Mouse (Mus musculus) myocyte (in vitro differentiated cells): ENCODE results near the gene Exosc5. TPM values are rescaled to one million over a fixed set of nuclear protein-coding genes. Genes with fewer than 3 reads are reported as not detected.

Experiments used
- H3K27me3 ChIP-seq: one replicate; pipeline ENCODE4 v1.6.1; 2011; ENCODE audit not compliant: control insufficient read depth, insufficient read depth, insufficient read length
- H3K36me3 ChIP-seq: one replicate; pipeline ENCODE4 v1.6.1; 2011; ENCODE audit not compliant: control insufficient read depth, insufficient read depth
- H3K4me2 ChIP-seq: one replicate; pipeline ENCODE4 v1.6.1; 2011; ENCODE audit warnings: low read depth, control low read depth
- H3K4me3 ChIP-seq: one replicate; pipeline ENCODE4 v1.5.1; 2011; ENCODE audit warnings: mild to moderate bottlenecking, control low read depth, moderate library complexity
- H3K79me2 ChIP-seq: one replicate; pipeline ENCODE4 v1.6.1; 2011; ENCODE audit not compliant: control insufficient read depth, insufficient read depth
- H3ac ChIP-seq: one replicate; pipeline ENCODE4 v1.6.1; 2011; ENCODE audit not compliant: control insufficient read depth, insufficient read length
- CEBPB ChIP-seq: IDR thresholded peaks from 2 replicates; pipeline ENCODE4 v1.6.1; 2011; ENCODE audit warnings: mild to moderate bottlenecking, moderate library complexity; ENCODE audit not compliant: poor library complexity, insufficient read depth, severe bottlenecking
- E2F4 ChIP-seq: IDR thresholded peaks from one replicate; pipeline ENCODE4 v1.6.1; 2011; ENCODE audit warnings: mild to moderate bottlenecking, control low read depth, moderate library complexity; ENCODE audit not compliant: insufficient read depth
- MAX ChIP-seq: IDR thresholded peaks from one replicate; pipeline ENCODE4 v1.6.1; 2011; ENCODE audit warnings: low read depth, mild to moderate bottlenecking, control low read depth
- MYOD1 ChIP-seq, 3 experiments: IDR thresholded peaks; one replicate each; pipeline ENCODE4 v1.6.1; 2011; ENCODE audit warnings: control low read depth in 2 of 3, low read depth in 2 of 3, mild to moderate bottlenecking in 2 of 3, moderate library complexity in 1 of 3; ENCODE audit not compliant: insufficient read length in 2 of 3, control insufficient read depth in 1 of 3
- MYOG ChIP-seq, 3 experiments: IDR thresholded peaks; one replicate each; pipeline ENCODE4 v1.6.1; 2011; ENCODE audit warnings: control low read depth in 2 of 3, low read depth in 2 of 3, mild to moderate bottlenecking in 2 of 3; ENCODE audit not compliant: insufficient read length in 2 of 3, control insufficient read depth in 1 of 3, insufficient read depth in 1 of 3
- POLR2A ChIP-seq: IDR thresholded peaks from one replicate; pipeline ENCODE4 v1.6.1; 2011; ENCODE audit warnings: low read depth, mild to moderate bottlenecking, control low read depth, moderate library complexity; ENCODE audit not compliant: insufficient read length
- POLR2AphosphoS2 ChIP-seq: IDR thresholded peaks from one replicate; pipeline ENCODE4 v1.6.1; 2011; ENCODE audit warnings: low read depth, control low read depth; ENCODE audit not compliant: insufficient read length
- REST ChIP-seq: IDR thresholded peaks from one replicate; pipeline ENCODE4 v1.6.1; 2011; ENCODE audit warnings: mild to moderate bottlenecking, control low read depth, moderate library complexity; ENCODE audit not compliant: insufficient read depth, insufficient read length
- SRF ChIP-seq: IDR thresholded peaks from one replicate; pipeline ENCODE4 v1.6.1; 2011; ENCODE audit warnings: low read depth; ENCODE audit not compliant: control insufficient read depth, insufficient read length
- TCF12 ChIP-seq: IDR thresholded peaks from one replicate; pipeline ENCODE4 v1.6.1; 2011; ENCODE audit warnings: mild to moderate bottlenecking, control low read depth; ENCODE audit not compliant: poor library complexity, insufficient read depth, severe bottlenecking
- TCF3 ChIP-seq: IDR thresholded peaks from one replicate; pipeline ENCODE4 v1.6.1; 2011; ENCODE audit warnings: low read depth, control low read depth; ENCODE audit not compliant: insufficient read length
- USF1 ChIP-seq: IDR thresholded peaks from one replicate; pipeline ENCODE4 v1.6.1; 2011; ENCODE audit warnings: low read depth, mild to moderate bottlenecking, control low read depth, moderate library complexity
- polyA plus RNA-seq: library from polyadenylated mRNA; unstranded; fragments of >200 nt; fragmentation: generic; extraction: Trizol; gene quantifications from one replicate; pipeline ENCODE4 v1.2.1, GENCODE M21; 2012; ENCODE audit warnings: missing spikeins

The Exosc5 gene
- polyA plus RNA-seq, 1 experiment = 43.5 TPM

- Histone ChIP-seq H3K4me3 (no peak overlapping the region), H3K79me2 (no peaks in the 10 kb centered on the region), H3K27me3 (no peaks in the 10 kb centered on the region), H3K36me3 (peaks cover 11% of the 10 kb centered on the region), H3K4me2 (peak overlapping the region; percentile 78), H3ac (no peak overlapping the region)
- peak; percentile 28 for TF ChIP-seq POLR2A
- peak; percentile 94 for TF ChIP-seq POLR2AphosphoS2
- TF ChIP-seq E2F4 = no peak
Observed at GRCm38 (mm10) chr7:25710519-25711130, 51.7 kb downstream of the Exosc5 start.

GRCm38 (mm10) chr7:25711165-25711564 lies 52.2 kb downstream of the Exosc5 start:
- Histone ChIP-seq H3ac (no peak overlapping the region), H3K79me2 (no peaks in the 10 kb centered on the region), H3K27me3 (no peaks in the 10 kb centered on the region), H3K4me2 (peak overlapping the region; percentile 78), H3K4me3 (no peak overlapping the region), H3K36me3 (peaks cover 11% of the 10 kb centered on the region)
- TF ChIP-seq POLR2AphosphoS2 (peak; percentile 77), CEBPB (no peak), MYOD1 (IDR thresholded peaks at IDR 0.05; ENCODE audit: control insufficient read depth in 1 of 3, insufficient read length in 2 of 3, low read depth in 2 of 3) (peak in 1 of 3 experiments; percentile 18)

- peaks cover 2% of the 10 kb centered on the region for H3K79me2 ChIP-seq
- H3ac ChIP-seq = no peak overlapping the region
- peak; percentile 18 for TF ChIP-seq POLR2A
- peak; percentile 82 for TF ChIP-seq TCF12
- TF ChIP-seq MYOD1 (IDR thresholded peaks at IDR 0.05; ENCODE audit: control insufficient read depth in 1 of 3, insufficient read length in 2 of 3, low read depth in 2 of 3) = peak in 2 of 3 experiments; percentile 64 to 87
- peak; percentile 61 for TF ChIP-seq TCF3
- TF ChIP-seq MYOG (IDR thresholded peaks at IDR 0.05; ENCODE audit: control insufficient read depth in 1 of 3, insufficient read depth in 1 of 3, insufficient read length in 2 of 3, low read depth in 2 of 3) = peak in 2 of 3 experiments; percentile 50 to 81
- no peak for TF ChIP-seq REST
- TF ChIP-seq MAX = peak; percentile 26
- 0 out of 2 replicates have a peak, but pooled peaks have one; percentile 3 for TF ChIP-seq CEBPB
- TF ChIP-seq POLR2AphosphoS2 = no peak
- TF ChIP-seq E2F4 = no peak
- no peak for TF ChIP-seq USF1
- peak overlapping the region; percentile 78 for H3K4me2 ChIP-seq
- peaks cover 11% of the 10 kb centered on the region for H3K36me3 ChIP-seq
- no peaks in the 10 kb centered on the region for H3K27me3 ChIP-seq
- H3K4me3 ChIP-seq = no peak overlapping the region
Observed at GRCm38 (mm10) chr7:25711731-25712197, 52.8 kb downstream of the Exosc5 start.

- TF ChIP-seq USF1 = no peak
- TF ChIP-seq MAX = no peak
- no peak for TF ChIP-seq MYOD1 (IDR thresholded peaks at IDR 0.05; ENCODE audit: control insufficient read depth in 1 of 3, insufficient read length in 2 of 3, low read depth in 2 of 3)
- TF ChIP-seq MYOG (IDR thresholded peaks at IDR 0.05; ENCODE audit: control insufficient read depth in 1 of 3, insufficient read depth in 1 of 3, insufficient read length in 2 of 3, low read depth in 2 of 3) = no peak
- no peak for TF ChIP-seq REST
- TF ChIP-seq TCF12 = no peak
- no peak for TF ChIP-seq SRF
- TF ChIP-seq POLR2AphosphoS2 = no peak
- TF ChIP-seq TCF3 = no peak
- no peak for TF ChIP-seq POLR2A
- TF ChIP-seq E2F4 = no peak
- TF ChIP-seq CEBPB = no peak
- Histone ChIP-seq H3K4me3 (no peak overlapping the region), H3ac (no peak overlapping the region), H3K36me3 (peaks cover 11% of the 10 kb centered on the region), H3K79me2 (peaks cover 12% of the 10 kb centered on the region), H3K4me2 (no peak overlapping the region), H3K27me3 (no peaks in the 10 kb centered on the region)
Observed at GRCm38 (mm10) chr7:25712801-25713200, 53.8 kb downstream of the Exosc5 start.

GRCm38 (mm10) chr7:25714581-25714980 lies 55.6 kb downstream of the Exosc5 start:
- H3K27me3 ChIP-seq = no peaks in the 10 kb centered on the region
- H3K36me3 ChIP-seq = peaks cover 11% of the 10 kb centered on the region
- no peak overlapping the region for H3K4me2 ChIP-seq
- no peak overlapping the region for H3K4me3 ChIP-seq
- no peak overlapping the region for H3ac ChIP-seq
- H3K79me2 ChIP-seq = peaks cover 21% of the 10 kb centered on the region
- no peak for TF ChIP-seq POLR2A
- TF ChIP-seq E2F4 = no peak
- TF ChIP-seq MYOD1 (IDR thresholded peaks at IDR 0.05; ENCODE audit: control insufficient read depth in 1 of 3, insufficient read length in 2 of 3, low read depth in 2 of 3) = no peak
- no peak for TF ChIP-seq TCF12
- TF ChIP-seq MAX = no peak
- no peak for TF ChIP-seq SRF
- TF ChIP-seq MYOG (IDR thresholded peaks at IDR 0.05; ENCODE audit: control insufficient read depth in 1 of 3, insufficient read depth in 1 of 3, insufficient read length in 2 of 3, low read depth in 2 of 3) = no peak
